Mouse (Mus musculus) brain, embryonic 14.5 days (tissue): ENCODE results near the gene Cep72.

Experiments
- CTCF ChIP-seq: fragments of 200-500 bp; IDR thresholded peaks from 2 replicates; pipeline ENCODE4 v1.5.1; 2012; ENCODE audit warnings: inconsistent platforms, mild to moderate bottlenecking, moderate library complexity, borderline replicate concordance; ENCODE audit not compliant: insufficient read depth, insufficient read length; ENCODE audit errors: extremely low read depth
- POLR2A ChIP-seq: fragments of 200-500 bp; IDR thresholded peaks from 2 replicates; pipeline ENCODE4 v1.6.1; 2012; ENCODE audit warnings: mild to moderate bottlenecking, inconsistent platforms, borderline replicate concordance; ENCODE audit not compliant: poor library complexity, insufficient read depth, insufficient read length, severe bottlenecking; ENCODE audit errors: extremely low read depth

- TF ChIP-seq POLR2A (peak; percentile 49; the same call in 1 of the 2 replicates), CTCF (no peak)
These were observed 53.0 kb downstream of the Cep72 start, which contains the start of gene Tppp for GRCm38 (mm10) chr13:74008948-74009718.
